Mouse (Mus musculus): ENCODE results near the gene Pecr. TPM values are rescaled to one million over a fixed set of nuclear protein-coding genes. Genes with fewer than 3 reads are reported as not detected.

The Pecr gene
- 5.5 TPM for polyA plus RNA-seq (2014; fragmentation: Illumina TruSeq; extraction: RNeasy Lipid Tissue Mini Kit (QIAGEN cat#74804); ENCODE audit: low read depth, low replicate concordance)

GRCm38 (mm10) chr1:72283992-72284485 is at the start of gene Pecr, which contains the start of gene Tmem169:
Gene Pecr (minus strand): TSS chr1:72284314.
Gene Tmem169 (plus strand): TSS chr1:72284369.

DNA sequence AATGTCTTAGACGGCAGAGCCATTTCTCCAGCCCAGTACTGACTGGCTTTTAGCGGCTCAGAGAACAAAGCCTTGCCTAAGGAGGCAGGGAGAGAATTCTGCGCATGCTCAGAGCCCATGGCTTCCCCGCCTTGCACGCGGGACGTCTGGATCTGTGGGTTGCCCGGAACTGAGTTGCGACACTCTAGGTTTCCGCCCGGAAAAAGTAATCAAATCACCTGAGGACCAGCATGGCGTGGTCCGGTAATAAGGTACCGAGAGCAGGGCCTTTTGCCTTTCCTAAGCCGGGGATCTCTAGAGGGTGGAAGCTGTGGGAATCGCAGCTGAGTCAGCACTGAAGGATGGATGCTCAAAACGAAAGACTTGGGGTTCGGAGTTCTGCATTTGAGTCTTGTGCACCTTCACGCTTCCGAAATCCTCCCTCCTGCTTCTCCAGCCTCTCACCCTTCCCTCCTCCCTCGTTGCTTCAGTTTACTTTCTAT is 23.2 kb upstream of the Pecr start, which contains the start of gene Xrcc5:
Gene Xrcc5 (plus strand): TSS at position 105 of the 482 bp plus-strand sequence.

GRCm38 (mm10) chr1:72211701-72212699 is 72.1 kb downstream of the Pecr start, which contains the start of gene Mreg:
Gene Mreg (minus strand): TSS chr1:72212307.

Other genes starting within 250 kb of the Pecr start
- 0.79 TPM for gene Mreg, start 72.0 kb downstream of the Pecr start, polyA plus RNA-seq (2014; fragmentation: Illumina TruSeq; extraction: RNeasy Lipid Tissue Mini Kit (QIAGEN cat#74804); ENCODE audit: low read depth, low replicate concordance)
- gene Tmem169, start 55 bp upstream of the Pecr start, polyA plus RNA-seq (2014; fragmentation: Illumina TruSeq; extraction: RNeasy Lipid Tissue Mini Kit (QIAGEN cat#74804); ENCODE audit: low read depth, low replicate concordance) = 1.4 TPM
- gene Xrcc5, start 23.1 kb upstream of the Pecr start, polyA plus RNA-seq (2014; fragmentation: Illumina TruSeq; extraction: RNeasy Lipid Tissue Mini Kit (QIAGEN cat#74804); ENCODE audit: low read depth, low replicate concordance) = 29.5 TPM

All from sigmoid colon, adult 10 weeks (tissue).